Mouse (Mus musculus) kidney, adult 2 months (tissue): ENCODE measurements around the gene Olfr1357.

Source experiments
- CTCF ChIP-seq: fragments of 200-500 bp; conservative IDR thresholded peaks from 2 replicates; pipeline ENCODE4 v1.5.1; 2011; ENCODE audit warnings: low read depth, mild to moderate bottlenecking, control low read depth, low read length, moderate library complexity, mixed read lengths; ENCODE audit not compliant: insufficient read depth, insufficient read length
- POLR2A ChIP-seq: fragments of 200-500 bp; IDR thresholded peaks from one replicate; pipeline ENCODE4 v1.6.1; 2011; ENCODE audit warnings: low read depth, low read length, control low read depth

DNA sequence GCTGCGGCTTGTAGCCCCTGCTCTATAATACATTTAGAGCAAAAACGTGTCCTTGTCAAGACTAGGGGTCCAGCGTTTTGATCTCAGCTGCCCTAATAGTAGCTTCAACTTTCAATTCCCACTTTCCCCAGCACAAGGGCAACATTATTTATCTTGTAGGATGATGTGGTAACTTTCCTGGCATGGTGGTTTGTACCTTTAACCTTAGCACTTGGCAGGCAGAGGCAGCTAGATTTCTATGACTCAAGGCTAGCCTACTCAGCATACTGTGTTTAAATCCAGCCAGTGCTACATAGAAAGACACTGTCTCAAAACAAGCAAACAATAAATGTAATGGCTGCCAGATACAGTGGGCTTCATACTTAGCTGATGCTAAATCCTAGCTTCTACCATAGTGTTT is 10.3 kb downstream of the Olfr1357 start:
- TF ChIP-seq CTCF (no peak), POLR2A (no peak)
